Mouse (Mus musculus) cerebellum, postnatal 36 days (tissue): ENCODE data around the gene Vax1.

Experiments used
- DNase-seq, 2 experiments: peaks; one replicate each; pipeline ENCODE4 v3.0.0; 2021 to 2022; ENCODE audit warnings: mixed read lengths in 2 of 2

Vax1 gene

GRCm38 (mm10) chr19:59169936-59170765 is at the start of gene Vax1:
Gene Vax1, minus strand, starts transcription at chr19:59170056.
- no peak for DNase-seq

- DNase-seq: no peak
These were observed 49.1 kb upstream of the Vax1 start, which contains the start of gene Kcnk18 for GRCm38 (mm10) chr19:59218991-59219390. Gene Kcnk18, plus strand, starts transcription at chr19:59219214.

- DNase-seq: no peak
These were observed 47.0 kb upstream of the Vax1 start for GRCm38 (mm10) chr19:59216891-59217290.

DNA sequence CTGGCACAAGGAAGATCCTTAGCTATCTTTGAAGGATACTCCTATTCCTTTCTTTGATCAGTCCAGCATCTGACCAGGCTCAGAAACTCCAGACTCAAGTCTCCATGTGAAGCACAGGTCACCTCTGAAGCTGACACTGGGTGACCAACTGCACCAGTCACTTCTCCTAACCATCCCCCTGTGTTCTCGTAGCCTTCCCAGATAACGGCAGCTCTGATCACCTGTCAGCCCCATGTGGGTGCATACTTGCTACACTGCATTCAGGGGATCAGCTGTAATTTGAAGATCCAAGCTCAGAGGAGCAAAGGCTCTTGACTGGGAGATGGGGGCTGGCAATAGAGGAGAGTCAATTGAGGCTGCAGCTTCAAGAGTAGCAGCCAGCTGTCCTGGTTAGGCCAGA is 39.1 kb upstream of the Vax1 start:
- no peak for DNase-seq

GRCm38 (mm10) chr19:59208475-59208874 is 38.6 kb upstream of the Vax1 start:
- peak; percentile 58 to 70 for DNase-seq

GRCm38 (mm10) chr19:59198161-59198560 is 28.3 kb upstream of the Vax1 start:
- no peak for DNase-seq

GRCm38 (mm10) chr19:59196111-59196666 is 26.3 kb upstream of the Vax1 start:
- DNase-seq: peak in 1 of 2 experiments; percentile 33

DNA sequence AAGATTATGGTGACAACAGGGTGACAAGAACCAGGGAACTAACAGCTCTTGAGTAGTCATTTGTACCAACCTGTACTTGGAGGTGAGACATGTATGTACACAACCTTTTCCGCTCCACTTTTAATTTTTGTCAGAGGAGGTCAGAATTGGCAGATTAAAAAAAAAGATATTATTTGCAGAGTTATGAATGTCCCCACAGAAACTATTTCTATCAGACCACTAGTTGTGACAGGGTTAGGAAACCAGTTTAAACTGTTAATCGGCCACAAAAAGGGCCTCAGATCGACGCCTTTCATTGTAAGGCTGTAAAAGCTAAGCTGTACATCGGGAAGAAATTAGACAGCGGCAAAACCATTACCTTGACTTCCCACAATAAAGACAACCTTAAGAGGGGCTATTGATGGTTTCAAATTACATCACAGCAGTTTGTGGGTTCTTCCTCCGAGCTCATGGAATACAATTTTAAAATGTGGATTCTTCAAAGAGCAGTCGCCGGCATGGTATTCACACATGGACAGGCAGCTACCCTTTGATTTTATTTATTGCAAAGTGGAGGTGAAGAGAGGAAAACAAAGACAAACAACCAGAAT is 25.4 kb upstream of the Vax1 start:
- no peak for DNase-seq

DNA sequence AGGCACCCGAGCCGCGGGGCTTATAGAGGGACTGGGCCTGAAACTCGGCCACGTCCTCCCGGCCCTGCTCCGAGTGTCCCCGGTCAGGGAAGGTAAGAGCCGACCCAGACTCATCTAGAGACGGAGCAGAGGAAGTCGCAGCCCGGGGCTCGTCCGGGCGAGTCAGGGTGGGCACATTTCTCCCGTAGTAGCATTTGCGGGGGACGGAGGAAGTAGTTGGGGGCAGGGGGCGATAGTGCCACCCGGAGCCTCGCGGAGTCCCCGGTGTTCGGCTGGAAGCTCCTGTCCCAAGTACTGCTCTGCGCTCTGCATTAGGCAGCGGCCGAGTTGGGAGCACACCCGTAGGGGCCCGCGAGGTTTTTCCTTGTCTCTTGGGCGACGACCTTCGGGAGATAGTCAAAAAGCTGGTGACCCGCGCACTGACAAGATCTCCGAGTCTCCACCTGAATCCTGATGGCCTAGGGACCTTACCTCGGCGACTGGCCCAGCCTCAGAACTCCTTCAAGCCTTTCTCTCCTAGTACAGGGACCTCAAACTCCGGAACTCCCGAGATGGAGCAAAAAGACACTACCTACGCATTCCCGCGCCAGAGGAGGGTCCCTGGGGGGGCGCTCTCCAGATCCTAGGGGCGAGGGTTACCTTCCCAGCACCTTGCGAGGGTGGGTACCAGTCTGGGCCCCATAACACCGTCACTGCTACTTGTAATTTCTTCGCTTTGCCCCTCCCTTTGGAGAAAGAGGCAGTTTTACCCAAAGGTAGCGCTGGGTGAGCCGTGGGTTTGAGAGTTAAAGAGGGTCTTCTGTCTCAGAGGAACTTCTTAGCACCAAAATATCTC is 24.3 kb upstream of the Vax1 start:
- no peak for DNase-seq

DNA sequence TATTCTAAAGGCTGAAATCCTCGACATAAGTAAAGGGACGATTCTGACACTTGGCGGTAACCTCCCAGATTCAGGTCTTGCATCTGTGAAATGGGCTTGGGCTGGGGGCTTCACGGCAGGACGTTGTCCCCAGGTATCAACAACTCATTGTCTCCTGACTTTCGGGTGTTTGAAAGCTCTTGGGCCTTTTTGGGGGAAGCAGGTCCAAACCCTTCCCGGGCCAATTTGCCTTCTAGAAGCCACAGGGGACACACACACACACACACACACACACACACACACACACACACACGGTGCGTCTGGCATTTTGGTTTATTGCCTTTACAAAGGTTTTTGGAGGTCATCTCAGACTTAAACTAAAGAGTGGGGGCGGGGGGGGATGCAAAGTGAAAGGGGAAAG is 23.6 kb upstream of the Vax1 start:
- DNase-seq: no peak

- no peak for DNase-seq
These were observed 22.6 kb upstream of the Vax1 start for GRCm38 (mm10) chr19:59192491-59192890.

DNA sequence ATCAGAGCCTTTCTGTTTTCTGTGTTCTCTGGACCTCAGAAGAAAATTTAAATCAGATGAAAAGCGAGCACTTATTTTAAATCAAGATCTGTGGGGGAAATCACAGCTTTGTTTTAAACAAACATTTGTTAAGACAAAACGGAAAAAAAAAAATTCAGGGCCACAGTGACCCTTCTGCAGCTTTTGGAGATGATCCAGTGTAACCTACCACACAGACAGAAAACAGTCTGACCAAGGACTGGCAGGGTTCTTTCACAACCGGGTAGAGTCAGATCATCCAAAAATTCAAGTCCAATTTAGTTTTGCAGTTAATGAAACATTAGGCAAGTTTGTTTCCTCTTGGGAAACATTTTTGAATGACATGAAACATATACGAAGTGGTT is 21.3 kb upstream of the Vax1 start:
- no peak for DNase-seq

DNA sequence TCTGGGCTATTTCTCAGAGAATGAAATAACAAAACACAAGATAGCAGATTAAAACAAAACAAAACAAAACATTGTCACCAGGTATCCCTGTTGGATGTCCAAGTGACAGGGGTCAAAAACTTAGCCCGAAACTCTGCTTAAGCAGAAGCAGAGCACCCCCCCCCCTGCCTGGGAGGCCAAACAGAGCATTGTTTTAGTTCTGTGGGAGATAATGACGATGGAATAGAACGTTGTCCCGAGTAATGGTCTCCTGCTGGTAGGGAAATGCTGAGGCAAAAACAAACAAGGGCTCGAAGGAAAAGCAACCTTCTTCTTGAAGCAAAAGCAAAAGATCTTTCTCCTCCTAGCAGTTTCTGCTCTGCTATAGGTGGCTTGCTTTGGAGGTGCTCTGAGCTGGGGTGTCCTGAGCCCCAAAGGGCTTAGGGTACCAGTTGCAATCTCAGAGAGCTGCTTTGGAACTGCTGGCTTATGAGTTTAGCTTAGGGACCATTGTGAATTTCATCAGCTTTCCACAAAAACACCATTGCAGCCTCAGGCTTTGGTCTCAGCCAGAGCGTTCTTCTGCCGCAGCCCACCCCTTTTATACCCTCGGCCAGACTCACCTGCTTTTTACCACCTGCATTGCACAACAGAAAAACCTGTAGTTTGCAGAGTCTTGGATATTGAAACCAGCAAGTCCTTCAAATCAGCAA is 20.7 kb upstream of the Vax1 start:
- DNase-seq: no peak

- DNase-seq: no peak
These were observed 19.1 kb upstream of the Vax1 start for GRCm38 (mm10) chr19:59188981-59189380.

DNA sequence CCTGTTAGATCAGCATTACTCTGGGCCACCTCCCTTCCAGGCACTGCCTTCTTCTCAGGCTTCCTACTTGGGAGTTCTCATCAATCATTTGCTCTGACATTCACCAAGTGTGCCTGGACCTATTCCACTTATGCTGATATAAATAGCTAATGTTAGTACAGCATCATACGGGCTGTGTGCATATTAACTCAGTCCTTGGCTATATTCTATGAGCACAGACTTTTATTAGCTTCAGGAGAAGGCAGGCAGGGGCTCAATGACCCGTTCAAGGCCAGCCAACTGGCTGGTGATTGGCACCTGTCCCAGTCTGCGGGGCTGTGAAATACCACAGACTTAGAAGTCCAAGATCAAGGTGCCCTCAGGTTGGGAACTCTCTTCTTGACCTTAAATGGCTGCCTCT is 14.1 kb upstream of the Vax1 start:
- no peak for DNase-seq

- DNase-seq: no peak
These were observed 3.6 kb upstream of the Vax1 start for GRCm38 (mm10) chr19:59173341-59174015.

DNA sequence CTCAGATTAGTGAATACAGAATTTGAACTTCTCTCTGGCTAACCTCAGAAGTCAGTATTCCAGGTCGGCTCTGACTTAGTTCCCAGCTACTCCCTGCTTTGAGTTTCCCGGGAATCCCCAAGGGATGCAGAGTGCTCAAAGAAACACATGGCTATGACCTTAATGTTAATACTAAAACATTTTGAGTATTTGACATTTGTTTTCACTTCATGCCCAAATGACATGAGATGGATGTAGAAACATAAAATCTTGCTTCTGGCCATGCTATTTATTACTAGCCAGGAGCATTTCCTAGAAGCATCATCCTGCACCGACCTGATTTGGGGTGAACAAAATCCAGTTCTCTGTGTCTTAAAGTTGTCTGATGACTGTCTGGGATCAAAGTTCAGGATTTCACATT is 2.9 kb upstream of the Vax1 start:
- DNase-seq: no peak

GRCm38 (mm10) chr19:59171871-59172245 is 2.0 kb upstream of the Vax1 start:
- no peak for DNase-seq

DNA sequence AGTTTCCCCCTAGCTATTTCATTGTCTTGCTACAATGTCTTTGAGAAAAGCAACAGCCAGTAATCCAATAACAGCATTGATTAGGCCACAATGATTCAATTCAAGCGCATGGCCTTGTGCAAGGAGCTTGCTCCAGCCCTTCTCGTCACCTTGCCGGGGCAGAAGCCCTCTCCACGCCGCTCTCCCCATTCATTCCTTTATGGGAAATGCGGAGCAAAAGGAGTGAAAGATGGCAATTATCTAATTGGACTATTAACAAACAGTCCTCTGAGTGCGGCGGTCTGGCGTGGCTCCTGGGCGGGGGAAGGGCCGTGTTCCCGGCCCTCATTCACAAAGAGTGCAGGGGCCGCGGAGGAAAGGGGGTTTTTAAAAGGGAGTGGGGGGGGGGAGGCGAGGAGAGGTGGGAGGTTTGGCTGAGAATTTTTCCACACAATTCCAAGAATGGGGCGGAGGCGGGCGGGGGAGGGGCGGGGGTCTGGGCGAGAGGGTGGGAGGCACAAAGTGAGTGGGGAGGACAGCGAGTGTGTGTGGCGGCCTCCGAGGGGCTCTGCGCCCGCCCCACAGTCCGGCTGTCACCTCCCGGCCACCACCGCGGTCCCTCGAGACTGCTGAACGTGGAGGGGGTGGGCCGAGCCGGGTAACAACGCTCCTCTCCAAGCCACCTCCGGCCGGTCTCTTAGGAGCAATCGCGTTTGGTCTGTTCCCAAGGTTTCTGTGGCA is 1.5 kb upstream of the Vax1 start:
- DNase-seq: no peak

DNA sequence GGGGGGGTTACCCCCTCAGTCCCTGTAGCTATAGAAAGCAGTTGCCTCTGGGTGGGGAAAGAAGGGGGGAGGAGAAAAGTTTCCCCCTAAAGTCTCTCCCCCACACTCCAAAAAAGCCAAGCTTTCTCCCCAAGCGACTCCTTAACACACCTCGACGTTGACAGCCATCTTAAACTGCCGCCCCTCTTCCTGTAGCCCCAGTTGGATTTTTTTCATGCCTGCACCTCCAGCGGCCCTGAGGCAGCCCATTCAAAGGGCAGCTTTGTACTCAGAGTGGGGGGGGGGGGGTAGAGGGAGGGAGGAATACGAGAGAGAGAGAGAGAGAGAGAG is 875 bp upstream of the Vax1 start:
- DNase-seq: no peak

- no peak for DNase-seq
These were observed 517 bp downstream of the Vax1 start for GRCm38 (mm10) chr19:59169143-59169935.
